Mouse (Mus musculus): ENCODE measurements at regions not wholly inside any gene's neighbourhood (a gene's known extent, or its start where the extent isn't known, plus 50 kb on each side); places are given as distances from the start of the nearest gene placed in this dataset.

DNA sequence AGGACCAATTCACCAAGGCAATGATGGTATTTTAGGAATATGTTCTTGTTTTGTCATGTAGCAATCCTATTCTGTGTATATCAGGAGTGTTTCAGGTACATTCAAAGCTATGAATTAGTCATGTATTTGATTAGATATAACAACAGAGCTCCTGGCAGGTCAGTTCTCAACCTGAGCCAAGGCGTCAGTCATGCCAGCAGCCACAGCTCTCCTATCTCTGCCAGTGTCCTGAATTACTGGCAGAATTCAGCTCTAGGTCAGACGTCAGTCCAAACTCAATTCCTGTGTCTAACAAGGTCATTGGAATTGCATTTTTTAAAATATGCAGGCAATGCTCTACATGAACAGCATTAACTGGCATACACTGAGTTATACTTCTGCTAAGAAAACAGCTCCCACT, 228.6 kb upstream of the Tet2 start:
- H3K4me1 ChIP-seq (ENCODE audit: control insufficient read depth, low read depth, low read length), result no peaks in the 10 kb centered on the region
- no peak overlapping the region for H3K27ac ChIP-seq (ENCODE audit: low read length)
- no peak overlapping the region for H3K4me2 ChIP-seq (ENCODE audit: low read depth, low read length)
- 48% methylated on average over 2 of the region's 2 CpGs for WGBS (ENCODE audit: insufficient replicate concordance)
- H3K36me3 ChIP-seq (ENCODE audit: control insufficient read depth, insufficient read depth), result no peaks in the 10 kb centered on the region
- no peak overlapping the region for H3K4me3 ChIP-seq (ENCODE audit: low read depth, low read length)
- no peak overlapping the region for H3K9ac ChIP-seq (ENCODE audit: low read depth, low read length)
- H3K9me3 ChIP-seq (replicated peaks; ENCODE audit: control insufficient read depth, low read length), result no peaks in the 10 kb centered on the region
- ATAC-seq (ENCODE audit: low read depth), result no peak
- no peaks in the 10 kb centered on the region for H3K27me3 ChIP-seq (ENCODE audit: control insufficient read depth, insufficient read depth, low read depth, low read length)

DNA sequence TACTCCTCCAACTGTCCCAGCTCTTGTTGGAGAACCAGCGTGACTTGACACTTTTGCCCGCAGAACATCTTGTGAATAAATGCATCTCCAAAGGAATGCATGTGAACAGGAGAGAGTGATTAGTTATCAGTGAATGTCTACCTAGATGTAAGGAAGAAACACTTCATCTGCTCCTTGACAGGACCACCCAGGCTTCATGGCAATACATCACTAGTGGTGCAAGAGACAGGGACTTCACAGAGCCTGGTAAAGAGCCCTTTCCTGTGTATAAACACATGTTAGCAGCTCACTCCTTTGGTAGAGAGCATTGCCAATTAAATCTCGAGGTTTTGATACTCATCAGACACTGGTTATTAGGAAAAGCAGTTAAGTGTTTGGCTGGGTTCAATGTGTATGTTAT, 229.3 kb upstream of the Tet2 start:
- H3K27ac ChIP-seq (ENCODE audit: low read length), result no peak overlapping the region
- WGBS (ENCODE audit: insufficient replicate concordance), result 54% methylated on average over 3 of the region's 3 CpGs
- H3K4me1 ChIP-seq (ENCODE audit: control insufficient read depth, low read depth, low read length), result no peaks in the 10 kb centered on the region

GRCm38 (mm10) chr3:133776013-133776412, 231.1 kb upstream of the Tet2 start:
- no peaks in the 10 kb centered on the region for H3K4me1 ChIP-seq (ENCODE audit: control insufficient read depth, low read depth, low read length)
- WGBS (ENCODE audit: insufficient replicate concordance), result 33% methylated on average over 3 of the region's 4 CpGs
- H3K36me3 ChIP-seq (ENCODE audit: control insufficient read depth, insufficient read depth), result no peaks in the 10 kb centered on the region

More for the DNA sequence above, 229.3 kb upstream of the Tet2 start:
- no peaks in the 10 kb centered on the region for H3K9me3 ChIP-seq (replicated peaks; ENCODE audit: control insufficient read depth, low read length)
- H3K9ac ChIP-seq (ENCODE audit: low read depth, low read length), result no peak overlapping the region
- no peak overlapping the region for H3K4me3 ChIP-seq (ENCODE audit: low read depth, low read length)
- no peak for ATAC-seq (ENCODE audit: low read depth)
- no peaks in the 10 kb centered on the region for H3K36me3 ChIP-seq (ENCODE audit: control insufficient read depth, insufficient read depth)
- no peaks in the 10 kb centered on the region for H3K27me3 ChIP-seq (ENCODE audit: control insufficient read depth, insufficient read depth, low read depth, low read length)
- no peak overlapping the region for H3K4me2 ChIP-seq (ENCODE audit: low read depth, low read length)

DNA sequence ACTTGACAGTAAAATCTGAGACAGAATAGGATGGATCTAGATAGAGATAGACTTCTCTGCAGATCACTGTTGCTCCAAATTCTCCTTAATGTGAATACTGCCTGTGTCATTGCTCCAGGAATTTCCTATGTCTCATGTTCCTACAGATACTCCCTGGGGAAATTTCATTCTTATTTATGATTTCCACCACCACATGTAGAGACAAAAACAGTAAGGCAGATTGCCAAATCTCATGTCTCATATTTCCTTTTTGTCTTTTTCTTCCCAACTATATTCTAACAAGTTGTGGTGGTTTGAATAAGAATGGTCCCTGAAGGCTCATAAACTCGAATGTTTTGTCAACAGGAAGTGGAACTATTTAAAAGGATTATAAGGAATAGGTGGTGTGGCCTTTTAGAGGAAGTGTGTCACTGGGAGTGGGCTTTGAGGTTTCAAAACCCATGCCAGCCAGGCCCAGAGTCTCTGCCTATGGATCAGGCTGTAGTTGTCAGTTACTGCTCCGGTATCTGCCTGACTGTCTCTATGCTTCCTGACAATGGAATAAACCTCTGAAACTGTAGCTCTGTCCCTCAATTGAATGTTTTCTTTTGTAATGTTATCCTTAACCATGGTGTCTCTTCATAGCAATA, 234.3 kb upstream of the Tet2 start:
- Histone ChIP-seq H3K4me2 (ENCODE audit: low read depth, low read length) (no peak overlapping the region), H3K4me1 (ENCODE audit: control insufficient read depth, low read depth, low read length) (no peaks in the 10 kb centered on the region), H3K36me3 (ENCODE audit: control insufficient read depth, insufficient read depth) (no peaks in the 10 kb centered on the region), H3K27ac (ENCODE audit: low read length) (no peak overlapping the region), H3K9me3 (replicated peaks; ENCODE audit: control insufficient read depth, low read length) (no peaks in the 10 kb centered on the region), H3K4me3 (ENCODE audit: low read depth, low read length) (no peak overlapping the region), H3K27me3 (ENCODE audit: control insufficient read depth, insufficient read depth, low read depth, low read length) (no peaks in the 10 kb centered on the region), H3K9ac (ENCODE audit: low read depth, low read length) (no peak overlapping the region)
- WGBS (ENCODE audit: insufficient replicate concordance), result 39% methylated on average over 2 of the region's 2 CpGs
- ATAC-seq (ENCODE audit: low read depth), result no peak

More at GRCm38 (mm10) chr3:133776013-133776412, 231.1 kb upstream of the Tet2 start:
- Histone ChIP-seq H3K9me3 (replicated peaks; ENCODE audit: control insufficient read depth, low read length) (no peaks in the 10 kb centered on the region), H3K9ac (ENCODE audit: low read depth, low read length) (no peak overlapping the region), H3K4me2 (ENCODE audit: low read depth, low read length) (no peak overlapping the region), H3K27ac (ENCODE audit: low read length) (no peak overlapping the region), H3K4me3 (ENCODE audit: low read depth, low read length) (no peak overlapping the region), H3K27me3 (ENCODE audit: control insufficient read depth, insufficient read depth, low read depth, low read length) (no peaks in the 10 kb centered on the region)
- no peak for ATAC-seq (ENCODE audit: low read depth)

DNA sequence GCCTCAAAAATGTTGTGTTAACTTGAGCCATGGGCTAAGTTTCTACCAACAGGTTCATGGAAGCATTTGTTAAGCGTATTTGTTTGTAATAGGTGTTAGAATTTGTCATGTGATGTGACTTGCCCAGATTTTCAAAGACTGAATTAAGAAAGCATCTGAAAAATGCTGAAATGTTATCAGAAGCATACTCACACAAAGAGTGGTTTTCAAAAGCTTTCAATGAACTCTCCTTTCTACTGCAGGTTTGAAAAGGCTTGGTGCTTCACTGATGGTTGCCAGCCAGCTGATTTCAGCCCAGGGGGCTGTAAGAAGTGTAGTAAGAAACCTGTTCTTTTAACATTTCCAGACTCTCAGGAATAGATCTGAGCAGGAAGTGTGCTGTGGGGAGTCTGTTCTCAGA, 238.1 kb upstream of the Tet2 start:
- Histone ChIP-seq H3K9ac (ENCODE audit: low read depth, low read length) (no peak overlapping the region), H3K4me1 (ENCODE audit: control insufficient read depth, low read depth, low read length) (no peaks in the 10 kb centered on the region), H3K36me3 (ENCODE audit: control insufficient read depth, insufficient read depth) (no peaks in the 10 kb centered on the region), H3K4me2 (ENCODE audit: low read depth, low read length) (no peak overlapping the region), H3K4me3 (ENCODE audit: low read depth, low read length) (no peak overlapping the region), H3K9me3 (replicated peaks; ENCODE audit: control insufficient read depth, low read length) (no peaks in the 10 kb centered on the region), H3K27me3 (ENCODE audit: control insufficient read depth, insufficient read depth, low read depth, low read length) (no peaks in the 10 kb centered on the region), H3K27ac (ENCODE audit: low read length) (no peak overlapping the region)
- WGBS (ENCODE audit: insufficient replicate concordance), result 63% methylated on average over 1 of the region's 1 CpGs
- ATAC-seq (ENCODE audit: low read depth), result no peak

DNA sequence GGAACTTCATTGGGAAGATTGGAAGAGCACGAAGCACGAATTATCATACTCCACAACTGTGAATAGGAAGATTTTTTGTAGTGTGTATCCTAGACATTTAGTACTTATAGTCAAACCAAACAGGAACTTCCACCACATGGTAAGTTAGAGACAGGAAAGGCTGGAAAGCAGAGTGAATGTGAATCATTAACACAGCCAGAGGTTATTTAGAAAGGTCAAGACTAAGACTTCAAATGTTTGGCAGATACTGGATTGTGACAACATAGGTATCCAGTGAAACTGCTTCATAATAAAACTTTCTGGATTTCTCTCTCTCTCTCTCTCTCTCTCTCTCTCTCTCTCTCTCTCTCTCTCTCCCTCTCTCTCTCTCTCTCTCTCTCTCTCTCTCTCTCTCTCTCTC, 246.4 kb upstream of the Tet2 start:
- Histone ChIP-seq H3K27ac (ENCODE audit: low read length) (no peak overlapping the region), H3K9me3 (replicated peaks; ENCODE audit: control insufficient read depth, low read length) (no peaks in the 10 kb centered on the region), H3K4me3 (ENCODE audit: low read depth, low read length) (no peak overlapping the region), H3K27me3 (ENCODE audit: control insufficient read depth, insufficient read depth, low read depth, low read length) (no peaks in the 10 kb centered on the region), H3K4me1 (ENCODE audit: control insufficient read depth, low read depth, low read length) (no peaks in the 10 kb centered on the region), H3K9ac (ENCODE audit: low read depth, low read length) (no peak overlapping the region), H3K4me2 (ENCODE audit: low read depth, low read length) (no peak overlapping the region), H3K36me3 (ENCODE audit: control insufficient read depth, insufficient read depth) (no peaks in the 10 kb centered on the region)
- no peak for ATAC-seq (ENCODE audit: low read depth)
- 72% methylated on average over 2 of the region's 2 CpGs for WGBS (ENCODE audit: insufficient replicate concordance)

- H3K9me3 ChIP-seq (replicated peaks; ENCODE audit: control insufficient read depth, low read length), result no peaks in the 10 kb centered on the region
- WGBS (ENCODE audit: insufficient replicate concordance), result 82% methylated on average over 1 of the region's 1 CpGs
- no peak for ATAC-seq (ENCODE audit: low read depth)
Observed at GRCm38 (mm10) chr3:133809007-133809552, 264.1 kb upstream of the Tet2 start.

GRCm38 (mm10) chr3:133818966-133819700, 274.2 kb upstream of the Tet2 start:
- WGBS (ENCODE audit: insufficient replicate concordance), result 52% methylated on average over 4 of the region's 4 CpGs

More at GRCm38 (mm10) chr3:133809007-133809552, 264.1 kb upstream of the Tet2 start:
- Histone ChIP-seq H3K4me3 (ENCODE audit: low read depth, low read length) (no peak overlapping the region), H3K4me1 (ENCODE audit: control insufficient read depth, low read depth, low read length) (no peaks in the 10 kb centered on the region), H3K4me2 (ENCODE audit: low read depth, low read length) (no peak overlapping the region), H3K27ac (ENCODE audit: low read length) (no peak overlapping the region), H3K9ac (ENCODE audit: low read depth, low read length) (no peak overlapping the region), H3K36me3 (ENCODE audit: control insufficient read depth, insufficient read depth) (no peaks in the 10 kb centered on the region), H3K27me3 (ENCODE audit: control insufficient read depth, insufficient read depth, low read depth, low read length) (no peaks in the 10 kb centered on the region)

DNA sequence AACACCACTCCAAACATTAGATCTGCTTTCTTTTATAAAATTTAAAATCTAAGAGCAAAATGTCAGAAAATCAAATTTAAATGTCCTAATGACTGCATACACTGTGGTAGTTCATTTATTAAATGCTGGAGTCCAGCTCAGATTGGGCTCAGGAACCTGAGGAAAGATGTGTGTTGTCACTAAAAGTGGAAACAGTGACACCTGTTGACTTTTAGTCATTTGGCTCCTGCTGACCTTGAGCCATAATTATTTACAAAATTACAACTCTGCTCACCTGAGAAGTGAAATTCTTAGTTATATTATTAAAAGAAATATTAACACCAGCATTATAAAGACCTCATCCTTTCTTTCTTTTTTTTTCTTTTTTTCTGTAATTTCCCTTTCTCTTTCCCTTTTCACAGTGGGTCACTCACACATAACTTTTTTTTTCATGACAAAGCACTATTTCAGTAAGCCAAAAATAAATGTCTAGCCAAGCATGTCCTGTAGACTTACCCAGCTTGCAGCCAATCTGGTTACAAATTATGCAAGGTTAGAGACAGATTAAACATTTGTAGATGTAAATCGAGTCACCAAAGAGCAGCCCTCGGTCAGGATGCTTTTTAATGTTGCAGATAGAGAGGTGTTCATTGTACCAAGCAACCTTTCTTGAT, 288.9 kb upstream of the Tet2 start:
- 58% methylated on average over 2 of the region's 2 CpGs for WGBS (ENCODE audit: insufficient replicate concordance)
- Histone ChIP-seq H3K4me3 (ENCODE audit: low read depth, low read length) (no peak overlapping the region), H3K9ac (ENCODE audit: low read depth, low read length) (no peak overlapping the region), H3K36me3 (ENCODE audit: control insufficient read depth, insufficient read depth) (no peaks in the 10 kb centered on the region), H3K4me2 (ENCODE audit: low read depth, low read length) (no peak overlapping the region), H3K27ac (ENCODE audit: low read length) (no peak overlapping the region), H3K4me1 (ENCODE audit: control insufficient read depth, low read depth, low read length) (no peaks in the 10 kb centered on the region), H3K9me3 (replicated peaks; ENCODE audit: control insufficient read depth, low read length) (no peaks in the 10 kb centered on the region), H3K27me3 (ENCODE audit: control insufficient read depth, insufficient read depth, low read depth, low read length) (no peaks in the 10 kb centered on the region)
- ATAC-seq (ENCODE audit: low read depth), result no peak

More at GRCm38 (mm10) chr3:133818966-133819700, 274.2 kb upstream of the Tet2 start:
- H3K27me3 ChIP-seq (ENCODE audit: control insufficient read depth, insufficient read depth, low read depth, low read length), result no peaks in the 10 kb centered on the region
- H3K4me1 ChIP-seq (ENCODE audit: control insufficient read depth, low read depth, low read length), result no peaks in the 10 kb centered on the region
- no peaks in the 10 kb centered on the region for H3K9me3 ChIP-seq (replicated peaks; ENCODE audit: control insufficient read depth, low read length)
- H3K9ac ChIP-seq (ENCODE audit: low read depth, low read length), result no peak overlapping the region
- no peak overlapping the region for H3K4me2 ChIP-seq (ENCODE audit: low read depth, low read length)
- no peak overlapping the region for H3K27ac ChIP-seq (ENCODE audit: low read length)
- no peaks in the 10 kb centered on the region for H3K36me3 ChIP-seq (ENCODE audit: control insufficient read depth, insufficient read depth)
- H3K4me3 ChIP-seq (ENCODE audit: low read depth, low read length), result no peak overlapping the region
- no peak for ATAC-seq (ENCODE audit: low read depth)

All from liver, embryonic 16.5 days (tissue).